Mouse (Mus musculus): ENCODE data around the gene Rora.

Rora gene

GRCm38 (mm10) chr9:68821388-68821787, 167.8 kb downstream of the Rora start:
- no peak for DNase-seq (ENCODE audit: low read depth)

- DNase-seq (ENCODE audit: low read depth), result no peak
Measured at GRCm38 (mm10) chr9:68823292-68823691, 169.7 kb downstream of the Rora start.

GRCm38 (mm10) chr9:68825107-68825506, 171.5 kb downstream of the Rora start:
- no peak for DNase-seq (ENCODE audit: low read depth)

- DNase-seq (ENCODE audit: low read depth), result no peak
Measured at GRCm38 (mm10) chr9:68825841-68826240, 172.3 kb downstream of the Rora start.

GRCm38 (mm10) chr9:68827441-68827840, 173.9 kb downstream of the Rora start:
- no peak for DNase-seq (ENCODE audit: low read depth)

GRCm38 (mm10) chr9:68829903-68830302, 176.3 kb downstream of the Rora start:
- DNase-seq (ENCODE audit: low read depth), result no peak

- DNase-seq (ENCODE audit: low read depth), result no peak
Measured at GRCm38 (mm10) chr9:68833323-68833722, 179.7 kb downstream of the Rora start.

GRCm38 (mm10) chr9:68835037-68835649, 181.6 kb downstream of the Rora start:
- DNase-seq (ENCODE audit: low read depth), result no peak

GRCm38 (mm10) chr9:68842134-68842892, 188.7 kb downstream of the Rora start:
- DNase-seq (ENCODE audit: low read depth), result no peak

- no peak for DNase-seq (ENCODE audit: low read depth)
Measured at GRCm38 (mm10) chr9:68845556-68845955, 192.0 kb downstream of the Rora start.

GRCm38 (mm10) chr9:68850321-68850720, 196.7 kb downstream of the Rora start:
- DNase-seq (ENCODE audit: low read depth), result no peak

- no peak for DNase-seq (ENCODE audit: low read depth)
Measured at GRCm38 (mm10) chr9:68852201-68852600, 198.6 kb downstream of the Rora start.

- DNase-seq (ENCODE audit: low read depth), result no peak
Measured at GRCm38 (mm10) chr9:68852934-68853333, 199.3 kb downstream of the Rora start.

- DNase-seq (ENCODE audit: low read depth), result no peak
Measured at GRCm38 (mm10) chr9:68859500-68859899, 205.9 kb downstream of the Rora start.

GRCm38 (mm10) chr9:68866317-68866716, 212.7 kb downstream of the Rora start:
- DNase-seq (ENCODE audit: low read depth), result no peak

- DNase-seq (ENCODE audit: low read depth), result no peak
Measured at GRCm38 (mm10) chr9:68873838-68874237, 220.3 kb downstream of the Rora start.

- DNase-seq (ENCODE audit: low read depth), result no peak
Measured at GRCm38 (mm10) chr9:68874544-68874943, 221.0 kb downstream of the Rora start.

- no peak for DNase-seq (ENCODE audit: low read depth)
Measured at GRCm38 (mm10) chr9:68875791-68876190, 222.2 kb downstream of the Rora start.

- no peak for DNase-seq (ENCODE audit: low read depth)
Measured at GRCm38 (mm10) chr9:68876289-68876688, 222.7 kb downstream of the Rora start.

- no peak for DNase-seq (ENCODE audit: low read depth)
Measured at GRCm38 (mm10) chr9:68881896-68882295, 228.3 kb downstream of the Rora start.

- DNase-seq (ENCODE audit: low read depth), result no peak
Measured at GRCm38 (mm10) chr9:68883005-68883404, 229.4 kb downstream of the Rora start.

- DNase-seq (ENCODE audit: low read depth), result no peak
Measured at GRCm38 (mm10) chr9:68883687-68884086, 230.1 kb downstream of the Rora start.

- no peak for DNase-seq (ENCODE audit: low read depth)
Measured at GRCm38 (mm10) chr9:68884451-68885035, 231.0 kb downstream of the Rora start.
